Mouse (Mus musculus): ENCODE measurements around the gene Nr2f1. TPM values are rescaled to one million over a fixed set of nuclear protein-coding genes. Genes with fewer than 3 reads are reported as not detected.

The Nr2f1 gene
- polyA plus RNA-seq, 1 experiment from 2014 or later: 1.3 TPM

GRCm38 (mm10) chr13:78207796-78208645 is 8.5 kb upstream of the Nr2f1 start:
- Histone ChIP-seq H3K27ac (no peak overlapping the region), H3K4me3 (no peak overlapping the region), H3K9me3 (no peaks in the 10 kb centered on the region), H3K36me3 (no peaks in the 10 kb centered on the region), H3K4me1 (peaks cover 26% of the 10 kb centered on the region), H3K9ac (no peak overlapping the region), H3K27me3 (peaks cover 94% of the 10 kb centered on the region), H3K4me2 (no peak overlapping the region)
- WGBS: 15% methylated on average over 12 of the region's 12 CpGs
- no peak for ATAC-seq (ENCODE audit: insufficient number of reproducible peaks, low FRiP score, low TSS enrichment, low read depth)

- no peaks in the 10 kb centered on the region for H3K36me3 ChIP-seq
- no peak overlapping the region for H3K9ac ChIP-seq
- H3K27ac ChIP-seq: no peak overlapping the region
- peaks cover 93% of the 10 kb centered on the region for H3K27me3 ChIP-seq
- no peak overlapping the region for H3K4me2 ChIP-seq
- no peaks in the 10 kb centered on the region for H3K9me3 ChIP-seq
- no peak for ATAC-seq (ENCODE audit: insufficient number of reproducible peaks, low FRiP score, low TSS enrichment, low read depth)
- peaks cover 36% of the 10 kb centered on the region for H3K4me1 ChIP-seq
- no peak overlapping the region for H3K4me3 ChIP-seq
- WGBS: 46% methylated on average over 7 of the region's 7 CpGs
These were observed 7.4 kb upstream of the Nr2f1 start for GRCm38 (mm10) chr13:78206891-78207430.

GRCm38 (mm10) chr13:78205426-78205825 is 5.9 kb upstream of the Nr2f1 start:
- H3K9me3 ChIP-seq: no peaks in the 10 kb centered on the region
- H3K27ac ChIP-seq: no peak overlapping the region
- ATAC-seq (ENCODE audit: insufficient number of reproducible peaks, low FRiP score, low TSS enrichment, low read depth): no peak
- H3K4me2 ChIP-seq: no peak overlapping the region
- H3K4me1 ChIP-seq: peaks cover 37% of the 10 kb centered on the region
- H3K4me3 ChIP-seq: no peak overlapping the region
- no peak overlapping the region for H3K9ac ChIP-seq
- no peaks in the 10 kb centered on the region for H3K36me3 ChIP-seq
- H3K27me3 ChIP-seq: peaks cover 87% of the 10 kb centered on the region

GRCm38 (mm10) chr13:78203348-78204061 is 3.9 kb upstream of the Nr2f1 start:
- 0 out of 2 replicates have a peak overlapping the region, but pooled peaks have one; percentile 17 for H3K9ac ChIP-seq
- no peaks in the 10 kb centered on the region for H3K9me3 ChIP-seq
- H3K4me1 ChIP-seq: peaks cover 31% of the 10 kb centered on the region
- peak overlapping the region; percentile 47 for H3K4me3 ChIP-seq
- WGBS: under 1% methylated on average over 37 of the region's 37 CpGs
- H3K36me3 ChIP-seq: no peaks in the 10 kb centered on the region
- H3K4me2 ChIP-seq: peak overlapping the region; percentile 88
- peak; percentile 57; the same call in 1 of the 2 replicates for ATAC-seq (ENCODE audit: insufficient number of reproducible peaks, low FRiP score, low TSS enrichment, low read depth)
- peaks cover 79% of the 10 kb centered on the region for H3K27me3 ChIP-seq
- peak overlapping the region; percentile 17; the same call in 1 of the 2 replicates for H3K27ac ChIP-seq

- WGBS: under 1% methylated on average over 47 of the region's 47 CpGs
These were observed 3.2 kb upstream of the Nr2f1 start for GRCm38 (mm10) chr13:78202574-78203347.

GRCm38 (mm10) chr13:78201871-78202565 is 2.5 kb upstream of the Nr2f1 start:
- Histone ChIP-seq H3K9ac (no peak overlapping the region), H3K27me3 (peaks cover 80% of the 10 kb centered on the region), H3K4me2 (peak overlapping the region; percentile 88), H3K27ac (no peak overlapping the region), H3K9me3 (no peaks in the 10 kb centered on the region), H3K36me3 (no peaks in the 10 kb centered on the region), H3K4me1 (peaks cover 41% of the 10 kb centered on the region), H3K4me3 (peak overlapping the region; percentile 47)
- 2% methylated on average over 22 of the region's 22 CpGs for WGBS
- no peak; the same call in 1 of the 2 replicates for ATAC-seq (ENCODE audit: insufficient number of reproducible peaks, low FRiP score, low TSS enrichment, low read depth)

More at GRCm38 (mm10) chr13:78202574-78203347, 3.2 kb upstream of the Nr2f1 start:
- H3K4me2 ChIP-seq: peak overlapping the region; percentile 88
- H3K4me3 ChIP-seq: peak overlapping the region; percentile 47
- H3K4me1 ChIP-seq: peaks cover 38% of the 10 kb centered on the region
- no peak for ATAC-seq (ENCODE audit: insufficient number of reproducible peaks, low FRiP score, low TSS enrichment, low read depth)
- 0 out of 2 replicates have a peak overlapping the region, but pooled peaks have one; percentile 17 for H3K9ac ChIP-seq
- H3K36me3 ChIP-seq: no peaks in the 10 kb centered on the region
- peak overlapping the region; percentile 11; the same call in 1 of the 2 replicates for H3K27ac ChIP-seq
- peaks cover 78% of the 10 kb centered on the region for H3K27me3 ChIP-seq
- no peaks in the 10 kb centered on the region for H3K9me3 ChIP-seq

GRCm38 (mm10) chr13:78200991-78201870 is 1.7 kb upstream of the Nr2f1 start:
- Histone ChIP-seq H3K36me3 (no peaks in the 10 kb centered on the region), H3K4me3 (peak overlapping the region; percentile 47), H3K4me1 (peaks cover 41% of the 10 kb centered on the region), H3K27me3 (peaks cover 78% of the 10 kb centered on the region), H3K9ac (no peak overlapping the region), H3K27ac (no peak overlapping the region), H3K4me2 (peak overlapping the region; percentile 88), H3K9me3 (no peaks in the 10 kb centered on the region)
- WGBS: 1% methylated on average over 26 of the region's 30 CpGs
- ATAC-seq (ENCODE audit: insufficient number of reproducible peaks, low FRiP score, low TSS enrichment, low read depth): no peak; the same call in 1 of the 2 replicates

GRCm38 (mm10) chr13:78200407-78200806 is 850 bp upstream of the Nr2f1 start:
- H3K4me1 ChIP-seq: peaks cover 43% of the 10 kb centered on the region

GRCm38 (mm10) chr13:78198871-78199641 is 501 bp downstream of the Nr2f1 start:
- Histone ChIP-seq H3K9me3 (no peaks in the 10 kb centered on the region), H3K4me2 (peak overlapping the region; percentile 96), H3K27ac (peak overlapping the region; percentile 65), H3K4me3 (peak overlapping the region; percentile 61), H3K36me3 (no peaks in the 10 kb centered on the region), H3K27me3 (peaks cover 81% of the 10 kb centered on the region), H3K4me1 (peaks cover 50% of the 10 kb centered on the region), H3K9ac (peak overlapping the region; percentile 56)
- under 1% methylated on average over 86 of the region's 92 CpGs for WGBS
- ATAC-seq (ENCODE audit: insufficient number of reproducible peaks, low FRiP score, low TSS enrichment, low read depth): 0 out of 2 replicates have a peak, but pooled peaks have one; percentile 28

More at GRCm38 (mm10) chr13:78200407-78200806, 850 bp upstream of the Nr2f1 start:
- Histone ChIP-seq H3K9me3 (no peaks in the 10 kb centered on the region), H3K9ac (no peak overlapping the region), H3K27me3 (peaks cover 81% of the 10 kb centered on the region), H3K4me3 (peak overlapping the region; percentile 18), H3K27ac (no peak overlapping the region), H3K36me3 (no peaks in the 10 kb centered on the region), H3K4me2 (peak overlapping the region; percentile 25)
- ATAC-seq (ENCODE audit: insufficient number of reproducible peaks, low FRiP score, low TSS enrichment, low read depth): no peak
- WGBS: 1% methylated on average over 9 of the region's 9 CpGs

Data from limb, embryonic 15.5 days (tissue).